Mouse (Mus musculus) MEL (cell line): ENCODE results near the gene Mrpl43.

Source experiments
- CTCF ChIP-seq, 3 experiments: IDR thresholded peaks in 2 of 3; conservative IDR thresholded peaks in 1 of 3; 2 replicates each; pipeline ENCODE4 v1.5.1; 2011 to 2012; ENCODE audit warnings: low read length in 3 of 3, low read depth in 2 of 3, mild to moderate bottlenecking in 2 of 3, improper control_type of control experiment in 1 of 3, inconsistent platforms in 1 of 3, mixed read lengths in 1 of 3, moderate library complexity in 1 of 3; ENCODE audit not compliant: control insufficient read depth in 1 of 3, insufficient read depth in 1 of 3, poor library complexity in 1 of 3, severe bottlenecking in 1 of 3
- EP300 ChIP-seq, 2 experiments: IDR thresholded peaks; 2 replicates each; pipeline ENCODE4 v1.6.1; 2011; ENCODE audit warnings: improper control_type of control experiment in 2 of 2, low read length in 2 of 2, low read depth in 1 of 2, mild to moderate bottlenecking in 1 of 2
- ETS1 ChIP-seq: IDR thresholded peaks from 2 replicates; pipeline ENCODE4 v1.6.1; 2012; ENCODE audit warnings: low read depth, mild to moderate bottlenecking, inconsistent platforms, low read length, improper control_type of control experiment, moderate library complexity
- HCFC1 ChIP-seq: IDR thresholded peaks from 2 replicates; pipeline ENCODE4 v1.6.1; 2012; ENCODE audit warnings: low read depth, mild to moderate bottlenecking, inconsistent platforms, low read length, improper control_type of control experiment, moderate library complexity
- MAFK ChIP-seq: IDR thresholded peaks from 2 replicates; pipeline ENCODE4 v1.6.1; 2011; ENCODE audit warnings: low read depth, mild to moderate bottlenecking, low read length, improper control_type of control experiment, borderline replicate concordance
- MXI1 ChIP-seq: IDR thresholded peaks from 2 replicates; pipeline ENCODE4 v1.6.1; 2011; ENCODE audit warnings: mild to moderate bottlenecking, low read depth, low read length, improper control_type of control experiment
- NELFE ChIP-seq: IDR thresholded peaks from 2 replicates; pipeline ENCODE4 v1.6.1; 2011; ENCODE audit warnings: low read depth, low read length, improper control_type of control experiment
- POLR2A ChIP-seq, 2 experiments: IDR thresholded peaks; 2 replicates each; pipeline ENCODE4 v1.6.1; 2011 to 2012; ENCODE audit warnings: low read length in 2 of 2, mild to moderate bottlenecking in 2 of 2, control low read depth in 1 of 2, improper control_type of control experiment in 1 of 2, low read depth in 1 of 2, moderate library complexity in 1 of 2; ENCODE audit not compliant: control insufficient read depth in 1 of 2, insufficient read depth in 1 of 2, poor library complexity in 1 of 2
- POLR2AphosphoS2 ChIP-seq: IDR thresholded peaks from 2 replicates; pipeline ENCODE4 v1.6.1; 2011; ENCODE audit warnings: low read length, improper control_type of control experiment
- RAD21 ChIP-seq: IDR thresholded peaks from 2 replicates; pipeline ENCODE4 v1.6.1; 2011; ENCODE audit warnings: mild to moderate bottlenecking, low read depth, low read length, improper control_type of control experiment
- TBP ChIP-seq: IDR thresholded peaks from 2 replicates; pipeline ENCODE4 v1.8.0; 2011; ENCODE audit warnings: low read depth, low read length, improper control_type of control experiment
- UBTF ChIP-seq: IDR thresholded peaks from 2 replicates; pipeline ENCODE4 v1.6.1; 2012; ENCODE audit warnings: low read depth, mild to moderate bottlenecking, inconsistent platforms, low read length, improper control_type of control experiment, moderate library complexity, borderline replicate concordance; ENCODE audit not compliant: insufficient read depth
- USF2 ChIP-seq, 2 experiments: IDR thresholded peaks; 2 replicates each; pipeline ENCODE4 v1.6.1; 2011 to 2012; ENCODE audit warnings: improper control_type of control experiment in 2 of 2, low read length in 2 of 2, borderline replicate concordance in 1 of 2, inconsistent platforms in 1 of 2, low read depth in 1 of 2, mild to moderate bottlenecking in 1 of 2; ENCODE audit not compliant: insufficient read depth in 1 of 2
- ZKSCAN1 ChIP-seq: IDR thresholded peaks from 2 replicates; pipeline ENCODE4 v1.6.1; 2012; ENCODE audit warnings: low read depth, mild to moderate bottlenecking, inconsistent platforms, low read length, improper control_type of control experiment, moderate library complexity

- no peak; the same call in 1 of the 2 replicates for TF ChIP-seq TBP
- no peak for TF ChIP-seq MAFK
- TF ChIP-seq EP300 (IDR thresholded peaks at IDR 0.05; ENCODE audit: low read depth in 1 of 2, low read length in 2 of 2): peak in 1 of 2 experiments; percentile 35; a peak in 1 of 4 replicates
- TF ChIP-seq POLR2A (IDR thresholded peaks at IDR 0.05; ENCODE audit: control insufficient read depth in 1 of 2, insufficient read depth in 1 of 2, low read depth in 1 of 2, low read length in 2 of 2, poor library complexity in 1 of 2): peak in 1 of 2 experiments; percentile 73; a peak in 2 of 4 replicates
- no peak for TF ChIP-seq POLR2AphosphoS2
- 0 out of 2 replicates have a peak, but pooled peaks have one; percentile 74 for TF ChIP-seq UBTF
- TF ChIP-seq MXI1: no peak
- TF ChIP-seq NELFE: peak; percentile 48
- TF ChIP-seq ZKSCAN1: no peak
- TF ChIP-seq USF2 (IDR thresholded peaks at IDR 0.05; ENCODE audit: borderline replicate concordance in 1 of 2, insufficient read depth in 1 of 2, low read depth in 1 of 2, low read length in 2 of 2): no peak
- 0 out of 2 replicates have a peak, but pooled peaks have one; percentile 51 for TF ChIP-seq ETS1
- peak; percentile 21; the same call in 1 of the 2 replicates for TF ChIP-seq RAD21
- peak; percentile 54 for TF ChIP-seq HCFC1
- peak; percentile 69 to 74 (median 70) for TF ChIP-seq CTCF (IDR thresholded peaks at IDR 0.05 in 2 of 3, conservative IDR thresholded peaks at IDR 0.05 in 1 of 3; ENCODE audit: control insufficient read depth in 1 of 3, insufficient read depth in 1 of 3, low read depth in 2 of 3, low read length in 3 of 3, poor library complexity in 1 of 3, severe bottlenecking in 1 of 3)
Observed at GRCm38 (mm10) chr19:45047417-45047934, 41.2 kb upstream of the Mrpl43 start, which contains the start of gene Sfxn3.
